Mouse (Mus musculus): ENCODE measurements around the gene Prdx6.
"Not testable (repeated sequence)": the region's sequence is repeated elsewhere in the genome, so short reads cannot be mapped to it uniquely, and the experiment has no call there.

Gene Prdx6

GRCm38 (mm10) chr1:161251417-161252265 lies 622 bp upstream of the Prdx6 start:
- in situ Hi-C loops (cut with MboI; ENCODE audit: low sequenced_read_pairs) = no loop called here

GRCm38 (mm10) chr1:161250031-161250603 lies 902 bp downstream of the Prdx6 start:
- in situ Hi-C loops (cut with MboI; ENCODE audit: low sequenced_read_pairs) = no loop called here

- in situ Hi-C loops (cut with MboI; ENCODE audit: low sequenced_read_pairs) = no loop called here
These were observed 1.6 kb downstream of the Prdx6 start for GRCm38 (mm10) chr1:161249442-161249841.

- in situ Hi-C loops (cut with MboI; ENCODE audit: low sequenced_read_pairs) = no loop called here
These were observed 2.3 kb downstream of the Prdx6 start for GRCm38 (mm10) chr1:161248685-161249084.

GRCm38 (mm10) chr1:161247643-161248580 lies 3.1 kb downstream of the Prdx6 start:
- in situ Hi-C loops (cut with MboI; ENCODE audit: low sequenced_read_pairs) = no loop called here

GRCm38 (mm10) chr1:161247176-161247575 lies 3.8 kb downstream of the Prdx6 start:
- in situ Hi-C loops (cut with MboI; ENCODE audit: low sequenced_read_pairs) = no loop called here

GRCm38 (mm10) chr1:161237750-161238149 lies 13.3 kb downstream of the Prdx6 start:
- in situ Hi-C loops (cut with MboI; ENCODE audit: low sequenced_read_pairs) = no loop called here

GRCm38 (mm10) chr1:161237339-161237738 lies 13.7 kb downstream of the Prdx6 start:
- in situ Hi-C loops (cut with MboI; ENCODE audit: low sequenced_read_pairs) = no loop called here

- in situ Hi-C loops (cut with MboI; ENCODE audit: low sequenced_read_pairs) = no loop called here
These were observed 17.7 kb downstream of the Prdx6 start for GRCm38 (mm10) chr1:161233226-161233839.

- in situ Hi-C loops (cut with MboI; ENCODE audit: low sequenced_read_pairs) = no loop called here
These were observed 18.8 kb downstream of the Prdx6 start for GRCm38 (mm10) chr1:161232181-161232580.

- in situ Hi-C loops (cut with MboI; ENCODE audit: low sequenced_read_pairs) = no loop called here
These were observed 26.2 kb downstream of the Prdx6 start for GRCm38 (mm10) chr1:161224837-161225236.

- in situ Hi-C loops (cut with MboI; ENCODE audit: low sequenced_read_pairs) = no loop called here
These were observed 31.2 kb downstream of the Prdx6 start for GRCm38 (mm10) chr1:161219816-161220215.

- in situ Hi-C loops (cut with MboI; ENCODE audit: low sequenced_read_pairs) = no loop called here
These were observed 36.6 kb downstream of the Prdx6 start for GRCm38 (mm10) chr1:161214465-161214864.

GRCm38 (mm10) chr1:161199856-161200255 lies 51.2 kb downstream of the Prdx6 start:
- in situ Hi-C loops (cut with MboI; ENCODE audit: low sequenced_read_pairs) = loop anchor here (10.0 kb wide), 1 partner anchor 535 kb away; no protein-coding TSS in a partner anchor

GRCm38 (mm10) chr1:161196364-161196763 lies 54.7 kb downstream of the Prdx6 start:
- in situ Hi-C loops (cut with MboI; ENCODE audit: low sequenced_read_pairs) = not testable (repeated sequence)

- in situ Hi-C loops (cut with MboI; ENCODE audit: low sequenced_read_pairs) = no loop called here
These were observed 55.3 kb downstream of the Prdx6 start for GRCm38 (mm10) chr1:161195541-161196351.

GRCm38 (mm10) chr1:161190253-161190910 lies 60.6 kb downstream of the Prdx6 start:
- in situ Hi-C loops (cut with MboI; ENCODE audit: low sequenced_read_pairs) = no loop called here

All from CH12F3 (cell line).